Mouse (Mus musculus): Measurements from ENCODE around the gene Aco2. TPM values are rescaled to one million over a fixed set of nuclear protein-coding genes. Genes with fewer than 3 reads are reported as not detected.

The Aco2 gene
- total RNA-seq, 1 experiment from 2014 or later: 132 TPM

- no peak for ATAC-seq (replicated peaks; ENCODE audit: low read depth, poor library complexity, severe bottlenecking)
Measured at GRCm38 (mm10) chr15:81845033-81845625, 27.0 kb upstream of the Aco2 start.

GRCm38 (mm10) chr15:81845724-81846123 lies 26.4 kb upstream of the Aco2 start:
- no peak for ATAC-seq (replicated peaks; ENCODE audit: low read depth, poor library complexity, severe bottlenecking)

GRCm38 (mm10) chr15:81846755-81847154 lies 25.4 kb upstream of the Aco2 start:
- ATAC-seq (replicated peaks; ENCODE audit: low read depth, poor library complexity, severe bottlenecking): no peak

DNA sequence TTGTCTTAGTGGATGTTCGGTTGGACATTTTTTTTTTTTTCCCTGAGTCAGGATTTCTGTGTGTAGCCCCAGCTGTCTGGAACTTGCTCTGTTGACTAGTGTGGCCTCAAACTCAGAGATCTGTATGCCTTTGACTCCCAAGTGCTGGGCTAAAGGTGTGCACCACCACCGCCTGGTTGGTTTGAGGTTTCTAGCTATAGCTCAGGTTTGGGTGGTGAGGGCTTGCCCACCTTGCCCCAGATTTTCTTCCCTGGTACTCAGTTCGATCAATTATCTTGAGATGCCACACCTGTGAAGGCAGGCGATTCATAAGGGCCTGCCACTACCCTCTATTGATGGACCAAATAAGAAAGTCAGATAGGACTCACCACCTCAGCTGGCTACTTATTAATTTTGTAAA lies 24.9 kb upstream of the Aco2 start:
- ATAC-seq (replicated peaks; ENCODE audit: low read depth, poor library complexity, severe bottlenecking): no peak

- no peak for ATAC-seq (replicated peaks; ENCODE audit: low read depth, poor library complexity, severe bottlenecking)
Measured at GRCm38 (mm10) chr15:81847861-81848260, 24.2 kb upstream of the Aco2 start.

DNA sequence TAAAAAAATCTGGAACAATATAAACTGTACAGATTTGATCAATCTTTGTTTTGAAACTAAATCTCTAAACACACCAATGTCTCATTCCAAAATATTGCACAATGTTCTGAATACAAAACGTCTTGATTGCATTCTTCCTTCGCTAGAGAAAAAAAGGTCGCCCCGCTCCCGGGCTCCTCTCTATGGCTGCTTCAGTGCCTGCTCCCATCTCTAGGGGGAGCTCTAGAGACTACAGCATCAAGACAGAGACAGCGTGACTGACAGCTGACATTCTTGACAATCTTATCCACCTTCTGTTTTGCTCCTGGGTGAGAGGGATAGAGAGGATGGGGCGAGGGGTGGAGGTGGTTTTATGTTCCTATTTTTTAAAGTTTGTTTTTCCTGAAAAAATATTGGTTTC lies 23.8 kb upstream of the Aco2 start:
- peak; percentile 39; the same call in 1 of the 2 replicates for ATAC-seq (replicated peaks; ENCODE audit: low read depth, poor library complexity, severe bottlenecking)

DNA sequence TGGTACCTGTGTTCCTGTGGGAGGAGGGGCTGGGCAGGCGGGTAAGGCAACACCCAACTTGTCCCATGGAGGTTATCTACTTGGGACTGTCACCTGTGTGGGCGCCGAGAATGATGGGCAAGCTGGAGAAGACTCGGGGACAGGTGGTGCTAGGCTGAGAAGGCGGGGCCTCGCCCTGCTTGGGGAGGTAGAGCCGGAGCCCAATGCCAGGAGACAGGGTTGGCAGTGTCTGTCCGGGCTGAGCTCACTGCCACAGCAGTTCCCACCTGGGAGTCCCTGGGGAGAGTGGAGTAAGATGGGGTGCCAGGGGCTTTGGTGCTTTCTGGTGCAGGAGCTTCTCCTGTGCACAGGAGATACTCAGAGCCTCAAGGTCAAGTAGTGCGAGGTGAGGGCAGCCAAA lies 23.0 kb upstream of the Aco2 start:
- no peak for ATAC-seq (replicated peaks; ENCODE audit: low read depth, poor library complexity, severe bottlenecking)

DNA sequence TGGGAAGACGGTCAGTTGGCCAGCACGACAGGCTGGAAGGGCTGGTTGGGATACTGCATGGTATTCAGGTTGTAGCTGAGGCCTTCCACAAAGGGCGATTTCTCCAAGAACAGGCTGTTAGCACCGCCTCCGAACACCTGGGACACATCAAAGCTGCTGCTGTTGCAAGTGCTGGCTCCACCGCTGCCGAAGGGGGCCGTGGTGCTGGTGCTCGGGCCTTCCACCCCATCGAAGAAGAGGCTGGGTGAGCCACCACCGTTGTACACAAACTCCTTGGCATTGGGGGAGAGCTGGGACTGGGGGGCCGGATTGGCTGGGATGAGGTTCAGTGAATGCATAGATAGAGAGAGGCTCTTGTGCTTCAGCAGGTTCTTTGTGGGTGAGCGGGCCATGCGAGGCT lies 21.4 kb upstream of the Aco2 start:
- no peak for ATAC-seq (replicated peaks; ENCODE audit: low read depth, poor library complexity, severe bottlenecking)

GRCm38 (mm10) chr15:81851375-81851774 lies 20.7 kb upstream of the Aco2 start:
- peak; percentile 64 for ATAC-seq (replicated peaks; ENCODE audit: low read depth, poor library complexity, severe bottlenecking)

DNA sequence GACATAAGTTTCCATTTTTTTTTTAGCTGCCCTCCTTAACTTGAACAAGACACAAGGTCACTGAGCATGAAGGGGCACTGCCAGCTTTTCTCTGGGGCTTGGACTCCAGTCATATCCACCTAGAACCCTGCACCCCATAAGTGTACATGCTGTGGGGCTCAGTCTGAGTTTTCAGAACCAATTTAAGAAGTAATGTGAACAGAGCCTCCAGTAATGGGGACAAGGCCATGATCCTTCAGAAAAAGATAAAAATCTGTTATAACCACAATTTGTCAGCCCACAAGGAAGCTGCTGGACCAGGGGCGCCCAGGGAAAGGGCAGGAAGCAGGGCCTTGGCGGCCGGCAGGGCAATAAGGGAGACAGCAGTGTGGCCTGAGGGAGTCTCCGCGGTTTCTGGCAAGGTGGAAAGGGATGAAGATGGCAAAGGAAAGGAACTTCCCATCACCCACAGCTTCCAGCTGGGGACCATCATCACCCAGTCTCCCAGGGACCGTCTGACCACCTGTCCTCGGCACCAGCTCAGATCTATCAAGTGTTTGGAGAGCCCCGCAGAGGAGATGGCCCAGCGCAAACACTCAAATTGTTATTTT lies 19.6 kb upstream of the Aco2 start:
- ATAC-seq (replicated peaks; ENCODE audit: low read depth, poor library complexity, severe bottlenecking): no peak

GRCm38 (mm10) chr15:81853081-81853480 lies 19.0 kb upstream of the Aco2 start:
- no peak for ATAC-seq (replicated peaks; ENCODE audit: low read depth, poor library complexity, severe bottlenecking)

- ATAC-seq (replicated peaks; ENCODE audit: low read depth, poor library complexity, severe bottlenecking): peak; percentile 48
Measured at GRCm38 (mm10) chr15:81856030-81856790, 15.9 kb upstream of the Aco2 start.

- no peak for ATAC-seq (replicated peaks; ENCODE audit: low read depth, poor library complexity, severe bottlenecking)
Measured at GRCm38 (mm10) chr15:81856938-81857723, 15.0 kb upstream of the Aco2 start.

DNA sequence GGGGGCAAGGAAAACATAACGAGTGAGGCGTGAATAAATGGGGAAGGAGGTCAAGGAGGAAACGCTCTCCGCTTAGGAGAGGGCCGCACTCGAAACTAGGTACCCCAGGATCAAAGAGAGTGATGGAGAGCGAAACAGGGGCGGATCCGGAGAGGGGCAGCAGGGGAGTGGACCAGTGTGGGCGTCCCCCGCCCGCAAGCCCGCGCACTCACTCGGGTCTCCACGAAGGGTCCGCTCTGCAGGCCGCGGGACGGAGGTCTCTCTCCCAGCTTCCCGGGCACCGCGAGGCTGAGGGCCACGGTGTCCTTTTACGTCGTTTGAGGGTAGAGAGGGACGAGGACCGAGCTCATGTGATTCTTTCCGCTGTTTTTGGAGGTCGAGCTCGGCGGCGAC lies 14.4 kb upstream of the Aco2 start:
- peak; percentile 1; the same call in 1 of the 2 replicates for ATAC-seq (replicated peaks; ENCODE audit: low read depth, poor library complexity, severe bottlenecking)

- peak; percentile 52 for ATAC-seq (replicated peaks; ENCODE audit: low read depth, poor library complexity, severe bottlenecking)
Measured at GRCm38 (mm10) chr15:81858138-81858516, 14.0 kb upstream of the Aco2 start.

GRCm38 (mm10) chr15:81858517-81859329 lies 13.4 kb upstream of the Aco2 start, which contains the start of gene Tob2:
Gene Tob2 (minus strand): TSS chr15:81858796.
- ATAC-seq (replicated peaks; ENCODE audit: low read depth, poor library complexity, severe bottlenecking): peak; percentile 6

GRCm38 (mm10) chr15:81859330-81860255 lies 12.5 kb upstream of the Aco2 start:
- ATAC-seq (replicated peaks; ENCODE audit: low read depth, poor library complexity, severe bottlenecking): peak; percentile 53

DNA sequence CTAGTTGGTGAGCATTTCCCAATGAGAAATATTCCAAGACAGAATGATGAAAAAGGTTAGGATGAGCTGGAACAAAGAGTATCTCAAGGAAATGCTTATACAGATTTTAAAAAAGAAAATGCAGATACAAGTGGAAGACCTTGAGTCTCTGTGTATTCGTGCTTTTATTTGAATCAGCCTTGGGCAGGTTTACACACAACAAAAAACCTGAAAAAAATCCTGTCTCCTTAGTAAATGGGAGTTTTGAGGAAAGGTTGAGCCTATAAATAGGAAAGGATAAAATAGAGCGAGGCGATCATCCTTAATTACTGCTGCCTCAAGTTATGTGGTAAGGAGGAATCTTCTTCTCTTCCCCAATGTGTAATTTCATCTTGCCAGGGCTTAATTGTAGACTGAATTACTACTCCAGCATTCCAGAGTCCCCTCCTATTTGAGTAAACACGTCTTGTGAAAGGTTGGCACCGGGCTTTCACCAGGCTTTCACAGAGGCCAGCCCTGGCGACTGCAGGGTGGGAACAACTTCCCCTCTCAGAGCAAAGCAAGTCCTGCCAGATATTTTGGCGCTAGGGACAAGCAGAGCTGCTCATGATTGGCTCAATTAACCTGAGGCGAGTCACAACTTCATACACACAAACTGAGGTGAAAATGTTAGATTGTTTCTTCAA lies 11.5 kb upstream of the Aco2 start:
- no peak for ATAC-seq (replicated peaks; ENCODE audit: low read depth, poor library complexity, severe bottlenecking)

Data from common myeloid progenitor, adult 5-6 weeks (primary cell).